Mouse (Mus musculus) lung, postnatal 36 days (tissue): ENCODE measurements around the gene Tll2.

Experiments used
- DNase-seq: peaks from one replicate; pipeline ENCODE4 v3.0.0; 2022; ENCODE audit warnings: mixed read lengths

Tll2 gene

GRCm38 (mm10) chr19:41206811-41207344 is at the start of gene Tll2:
Gene Tll2 (minus strand): TSS chr19:41206835.
- peak; percentile 58 for DNase-seq

- DNase-seq, result peak; percentile 63
Measured at GRCm38 (mm10) chr19:41254584-41254983, 47.9 kb upstream of the Tll2 start.

GRCm38 (mm10) chr19:41248968-41249367 is 42.3 kb upstream of the Tll2 start:
- DNase-seq, result peak; percentile 41

- DNase-seq, result no peak
Measured at GRCm38 (mm10) chr19:41248271-41248670, 41.6 kb upstream of the Tll2 start.

GRCm38 (mm10) chr19:41246271-41246670 is 39.6 kb upstream of the Tll2 start:
- no peak for DNase-seq

- DNase-seq, result peak; percentile 81
Measured at GRCm38 (mm10) chr19:41244581-41244980, 37.9 kb upstream of the Tll2 start.

GRCm38 (mm10) chr19:41241997-41242396 is 35.4 kb upstream of the Tll2 start:
- DNase-seq, result no peak

GRCm38 (mm10) chr19:41233698-41234097 is 27.1 kb upstream of the Tll2 start:
- DNase-seq, result no peak

- no peak for DNase-seq
Measured at GRCm38 (mm10) chr19:41208326-41208725, 1.7 kb upstream of the Tll2 start.

GRCm38 (mm10) chr19:41206041-41206810 is 409 bp downstream of the Tll2 start:
- no peak for DNase-seq

- peak; percentile 16 for DNase-seq
Measured at GRCm38 (mm10) chr19:41204159-41205081, 2.2 kb downstream of the Tll2 start.

GRCm38 (mm10) chr19:41197606-41198005 is 9.0 kb downstream of the Tll2 start:
- DNase-seq, result no peak

GRCm38 (mm10) chr19:41193379-41193778 is 13.3 kb downstream of the Tll2 start:
- DNase-seq, result no peak

- no peak for DNase-seq
Measured at GRCm38 (mm10) chr19:41192953-41193352, 13.7 kb downstream of the Tll2 start.

- no peak for DNase-seq
Measured at GRCm38 (mm10) chr19:41191724-41192123, 14.9 kb downstream of the Tll2 start.

- DNase-seq, result no peak
Measured at GRCm38 (mm10) chr19:41190876-41191434, 15.7 kb downstream of the Tll2 start.

- no peak for DNase-seq
Measured at GRCm38 (mm10) chr19:41177331-41177730, 29.3 kb downstream of the Tll2 start.

- DNase-seq, result no peak
Measured at GRCm38 (mm10) chr19:41176881-41177280, 29.8 kb downstream of the Tll2 start.

GRCm38 (mm10) chr19:41165914-41166235 is 40.8 kb downstream of the Tll2 start:
- no peak for DNase-seq

GRCm38 (mm10) chr19:41165144-41165913 is 41.3 kb downstream of the Tll2 start:
- DNase-seq, result no peak

GRCm38 (mm10) chr19:41164447-41165095 is 42.1 kb downstream of the Tll2 start:
- no peak for DNase-seq

GRCm38 (mm10) chr19:41160388-41160787 is 46.2 kb downstream of the Tll2 start:
- DNase-seq, result peak; percentile 4
